In the genomic region with DNA sequence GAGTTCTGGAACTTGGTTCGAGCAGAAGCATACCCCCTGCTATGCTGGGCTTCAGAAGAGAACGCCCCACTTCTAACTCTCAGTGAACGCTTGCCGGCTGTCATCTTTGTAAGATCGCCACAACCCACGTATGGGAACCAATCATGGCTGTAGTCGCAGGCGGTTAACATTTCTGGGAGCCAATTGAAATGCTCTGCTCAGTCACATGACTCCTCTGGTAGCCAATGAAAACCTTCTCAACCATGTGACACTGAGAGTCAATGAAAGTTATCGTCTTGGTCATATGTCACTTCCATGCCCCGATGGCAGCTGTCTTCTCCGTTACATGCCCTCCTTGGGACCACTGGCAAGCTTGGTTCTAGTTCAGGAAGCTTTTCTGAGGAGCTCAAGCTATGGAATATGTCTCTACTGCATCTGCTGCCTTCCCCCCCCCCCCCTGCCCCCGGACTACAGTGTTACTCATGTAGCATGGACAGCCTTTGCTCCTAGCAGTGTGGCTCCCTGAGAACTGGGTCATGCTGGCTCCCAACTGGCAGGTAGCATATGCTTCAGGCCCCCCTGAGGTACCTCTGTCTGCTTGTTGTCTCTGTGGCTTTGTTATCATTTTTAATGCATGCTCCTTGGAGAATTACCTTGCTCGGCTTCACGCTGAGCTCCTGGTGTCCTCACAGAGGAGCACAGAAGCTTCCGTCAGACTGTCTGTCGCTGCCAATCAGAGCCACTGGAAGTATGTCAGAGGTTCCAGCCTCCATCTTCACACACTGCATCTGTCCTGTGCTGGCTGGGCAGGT, we compare ENCODE assay signal across 21 mouse cellular contexts.
DNase-seq lines count a peak whose midpoint lies in the region; ATAC-seq lines count a peak whose summit lies in the region.
"Had no signal": no experiment of that assay in that cellular context is flagged by ENCODE, and none has a peak within 500 bp of the region (broad histone marks: within the 10 kb centered on the region; RNA-seq: fewer than 3 reads in every experiment).

No protein-coding gene starts in this region.

- H3K4me2 ChIP-seq in forebrain, embryonic 14.5 days (ENCODE audit: low read length), result no peak overlapping the region
- H3K4me2 ChIP-seq: forebrain, embryonic 15.5 days; hindbrain, embryonic 15.5 days; kidney, embryonic 15.5 days; liver, embryonic 12.5 days; midbrain, embryonic 11.5 days had no signal

- H3K9me3 ChIP-seq in forebrain, embryonic 14.5 days (replicated peaks; ENCODE audit: control insufficient read depth, low read length), result no peaks in the 10 kb centered on the region
- H3K9me3 ChIP-seq in limb, embryonic 10.5 days (replicated peaks), result no peaks in the 10 kb centered on the region
- H3K9me3 ChIP-seq: forebrain, embryonic 15.5 days; hindbrain, embryonic 10.5 days; hindbrain, embryonic 15.5 days; kidney, embryonic 15.5 days had no signal

- no peak overlapping the region for H3K27ac ChIP-seq in forebrain, embryonic 14.5 days (ENCODE audit: low read depth, low read length)
- H3K27ac ChIP-seq in limb, embryonic 10.5 days, result no peak overlapping the region; the same call in 1 of the 2 replicates
- H3K27ac ChIP-seq: forebrain, embryonic 15.5 days; hindbrain, embryonic 10.5 days; hindbrain, embryonic 15.5 days; kidney, embryonic 15.5 days; liver, embryonic 12.5 days had no signal

- ATAC-seq in forebrain, embryonic 14.5 days, result no peak
- ATAC-seq: forebrain, embryonic 15.5 days; inflammation-experienced regulatory T-cells, adult 6 months; liver, embryonic 12.5 days; liver, postnatal 0 days; midbrain, embryonic 16.5 days had no signal

- peak; percentile 20 for DNase-seq in cerebellum, adult 11 months
- no peak for DNase-seq in cerebellum, postnatal 4 days (ENCODE audit: low spot score in 2 of 2)
- peak; percentile 30 for DNase-seq in ES-CJ7 (ENCODE audit: low read depth, low spot score)
- DNase-seq in brain, adult 2 months (ENCODE audit: low read depth, low spot score), result peak; percentile 69
- DNase-seq in cerebellum, adult 9-10 months, result peak; percentile 40
- no peak for DNase-seq in forebrain, embryonic 14.5 days (ENCODE audit: low spot score)
- no peak for DNase-seq in embryo, embryonic 10.5 days (ENCODE audit: low spot score)
- no peak for DNase-seq in limb, embryonic 10.5 days (ENCODE audit: low spot score)
- DNase-seq: kidney, adult 18-20 months; kidney, postnatal 25 days; liver, postnatal 0 days; lung, postnatal 36 days; thymus, postnatal 14 days had no signal

- no peak overlapping the region for H3K4me3 ChIP-seq in forebrain, embryonic 14.5 days (ENCODE audit: low read depth, low read length)
- no peak overlapping the region for H3K4me3 ChIP-seq in limb, embryonic 10.5 days
- H3K4me3 ChIP-seq: forebrain, embryonic 15.5 days; hindbrain, embryonic 10.5 days; hindbrain, embryonic 15.5 days; kidney, embryonic 15.5 days; liver, embryonic 12.5 days had no signal

- H3K9ac ChIP-seq in forebrain, embryonic 14.5 days (ENCODE audit: low read length), result no peak overlapping the region
- H3K9ac ChIP-seq: forebrain, embryonic 15.5 days; hindbrain, embryonic 15.5 days; kidney, embryonic 15.5 days; liver, embryonic 12.5 days; liver, postnatal 0 days had no signal

- 89% methylated on average over 16 of the region's 16 CpGs for WGBS in forebrain, embryonic 14.5 days
- WGBS in limb, embryonic 10.5 days, result 91% methylated on average over 16 of the region's 16 CpGs

- no peaks in the 10 kb centered on the region for H3K36me3 ChIP-seq in forebrain, embryonic 14.5 days (ENCODE audit: control insufficient read depth, insufficient read depth, low read length)
- H3K36me3 ChIP-seq in limb, embryonic 10.5 days, result no peaks in the 10 kb centered on the region
- H3K36me3 ChIP-seq: forebrain, embryonic 15.5 days; hindbrain, embryonic 10.5 days; hindbrain, embryonic 15.5 days; kidney, embryonic 15.5 days; liver, embryonic 12.5 days had no signal

- H3K4me1 ChIP-seq in forebrain, embryonic 14.5 days (ENCODE audit: control insufficient read depth, insufficient read depth, low read length), result 0 out of 2 replicates have a peak, but pooled peaks cover 3% of the 10 kb centered on the region
- no peaks in the 10 kb centered on the region for H3K4me1 ChIP-seq in limb, embryonic 10.5 days
- H3K4me1 ChIP-seq: kidney, embryonic 15.5 days; liver, embryonic 12.5 days had no signal

- no peaks in the 10 kb centered on the region for H3K27me3 ChIP-seq in forebrain, embryonic 14.5 days (replicated peaks; ENCODE audit: control insufficient read depth, insufficient read depth, low read length)
- no peaks in the 10 kb centered on the region for H3K27me3 ChIP-seq in limb, embryonic 10.5 days (ENCODE audit: low read depth, poor library complexity, severe bottlenecking)
- H3K27me3 ChIP-seq: forebrain, embryonic 15.5 days; hindbrain, embryonic 15.5 days; kidney, embryonic 15.5 days; liver, embryonic 12.5 days had no signal

Comparison
In these comparisons a context has a peak if more than half of its experiments do, and no peak if none do; other contexts are left out.
1. DNase-seq: peak in cerebellum, adult 11 months (single experiment), ES-CJ7 (single experiment), brain, adult 2 months (single experiment) and cerebellum, adult 9-10 months (single experiment); none in cerebellum, postnatal 4 days (0 of 2), forebrain, embryonic 14.5 days (single experiment), embryo, embryonic 10.5 days (single experiment) and limb, embryonic 10.5 days (single experiment).